Mouse (Mus musculus) retina, postnatal 1 day (tissue): Measurements from ENCODE around the gene Asb17.
"Not testable (repeated sequence)": the region's sequence is repeated elsewhere in the genome, so short reads cannot be mapped to it uniquely, and the experiment has no call there.

Experiments
- DNase-seq: peaks from one replicate; pipeline ENCODE4 v3.0.0-alpha.2; 2012

Gene Asb17

GRCm38 (mm10) chr3:153844030-153844429, at the start of gene Asb17:
Gene Asb17, plus strand, starts transcription at chr3:153844209.
- DNase-seq, result no peak

- no peak for DNase-seq
Measured at GRCm38 (mm10) chr3:153797574-153797973, 46.4 kb upstream of the Asb17 start.

GRCm38 (mm10) chr3:153799603-153800002, 44.4 kb upstream of the Asb17 start:
- no peak for DNase-seq

GRCm38 (mm10) chr3:153800690-153801089, 43.3 kb upstream of the Asb17 start:
- DNase-seq, result no peak

GRCm38 (mm10) chr3:153801541-153801940, 42.5 kb upstream of the Asb17 start:
- DNase-seq, result no peak

GRCm38 (mm10) chr3:153802640-153803039, 41.4 kb upstream of the Asb17 start:
- no peak for DNase-seq

- DNase-seq, result no peak
Measured at GRCm38 (mm10) chr3:153804032-153804431, 40.0 kb upstream of the Asb17 start.

GRCm38 (mm10) chr3:153806077-153806772, 37.8 kb upstream of the Asb17 start:
- peak; percentile 97 for DNase-seq

GRCm38 (mm10) chr3:153806773-153807443, 37.1 kb upstream of the Asb17 start:
- no peak for DNase-seq

GRCm38 (mm10) chr3:153807444-153808149, 36.4 kb upstream of the Asb17 start:
- DNase-seq, result no peak

GRCm38 (mm10) chr3:153808406-153808805, 35.6 kb upstream of the Asb17 start:
- no peak for DNase-seq

- DNase-seq, result no peak
Measured at GRCm38 (mm10) chr3:153814026-153814425, 30.0 kb upstream of the Asb17 start.

- no peak for DNase-seq
Measured at GRCm38 (mm10) chr3:153817376-153817890, 26.6 kb upstream of the Asb17 start.

GRCm38 (mm10) chr3:153818723-153819122, 25.3 kb upstream of the Asb17 start:
- no peak for DNase-seq

GRCm38 (mm10) chr3:153819438-153819837, 24.6 kb upstream of the Asb17 start:
- DNase-seq, result no peak

GRCm38 (mm10) chr3:153823671-153824515, 20.1 kb upstream of the Asb17 start:
- DNase-seq, result no peak

- no peak for DNase-seq
Measured at GRCm38 (mm10) chr3:153825197-153825596, 18.8 kb upstream of the Asb17 start.

- no peak for DNase-seq
Measured at GRCm38 (mm10) chr3:153826616-153827015, 17.4 kb upstream of the Asb17 start.

- not testable (repeated sequence) for DNase-seq
Measured at GRCm38 (mm10) chr3:153829788-153830187, 14.2 kb upstream of the Asb17 start.

- no peak for DNase-seq
Measured at GRCm38 (mm10) chr3:153831014-153831872, 12.8 kb upstream of the Asb17 start.

- no peak for DNase-seq
Measured at GRCm38 (mm10) chr3:153831873-153832653, 11.9 kb upstream of the Asb17 start.
